Mouse (Mus musculus): ENCODE measurements at regions not wholly inside any gene's neighbourhood (a gene's known extent, or its start where the extent isn't known, plus 50 kb on each side); places are given as distances from the start of the nearest gene placed in this dataset.

GRCm38 (mm10) chr12:9901948-9902347 is 332.0 kb downstream of the Osr1 start:
- H3K27me3 ChIP-seq (replicated peaks): no peaks in the 10 kb centered on the region
- no peak for ATAC-seq (ENCODE audit: low FRiP score)
- no peak overlapping the region for H3K4me2 ChIP-seq
- WGBS: 83% methylated on average over 2 of the region's 2 CpGs
- H3K4me3 ChIP-seq (replicated peaks): no peak overlapping the region
- H3K9ac ChIP-seq (replicated peaks): no peak overlapping the region
- no peaks in the 10 kb centered on the region for H3K4me1 ChIP-seq
- H3K9me3 ChIP-seq (replicated peaks): no peaks in the 10 kb centered on the region
- no peak overlapping the region for H3K27ac ChIP-seq (replicated peaks)
- no peaks in the 10 kb centered on the region for H3K36me3 ChIP-seq

DNA sequence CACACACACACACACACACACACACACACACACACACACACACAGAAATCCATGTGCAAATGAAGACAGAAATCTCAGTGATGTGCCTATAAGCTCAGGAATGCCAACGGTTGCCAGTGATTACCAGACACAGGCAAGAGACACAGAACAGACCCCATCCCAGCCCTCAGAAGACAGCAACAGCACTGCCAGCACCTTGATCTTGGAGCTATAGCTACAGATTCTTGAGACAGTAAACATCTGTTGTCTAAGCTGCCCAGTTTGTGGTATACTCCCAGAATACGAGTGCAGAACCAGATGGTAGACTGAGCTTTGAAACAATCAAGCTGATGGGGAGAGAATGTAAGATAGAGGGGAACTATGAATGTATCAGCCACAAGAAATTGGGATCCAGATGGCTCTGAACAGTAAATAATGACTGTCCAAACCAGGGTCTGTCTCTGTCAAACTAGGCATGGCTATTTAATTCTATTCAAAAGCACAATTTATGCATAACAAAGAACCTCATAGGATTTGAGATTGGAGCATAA is 333.9 kb downstream of the Osr1 start:
- no peak overlapping the region for H3K27ac ChIP-seq (replicated peaks)
- no peak overlapping the region for H3K4me2 ChIP-seq
- H3K4me1 ChIP-seq: no peaks in the 10 kb centered on the region
- H3K27me3 ChIP-seq (replicated peaks): no peaks in the 10 kb centered on the region
- ATAC-seq (ENCODE audit: low FRiP score): no peak
- H3K9me3 ChIP-seq (replicated peaks): no peaks in the 10 kb centered on the region
- H3K36me3 ChIP-seq: no peaks in the 10 kb centered on the region
- H3K4me3 ChIP-seq (replicated peaks): no peak overlapping the region
- no peak overlapping the region for H3K9ac ChIP-seq (replicated peaks)
- WGBS: 56% methylated on average over 2 of the region's 2 CpGs

GRCm38 (mm10) chr12:9912333-9912732 is 342.4 kb downstream of the Osr1 start:
- no peaks in the 10 kb centered on the region for H3K27me3 ChIP-seq (replicated peaks)
- H3K9ac ChIP-seq (replicated peaks): no peak overlapping the region
- no peak overlapping the region for H3K4me3 ChIP-seq (replicated peaks)
- H3K9me3 ChIP-seq (replicated peaks): no peaks in the 10 kb centered on the region
- H3K27ac ChIP-seq (replicated peaks): no peak overlapping the region
- no peaks in the 10 kb centered on the region for H3K4me1 ChIP-seq
- ATAC-seq (ENCODE audit: low FRiP score): no peak
- H3K36me3 ChIP-seq: no peaks in the 10 kb centered on the region
- no peak overlapping the region for H3K4me2 ChIP-seq

DNA sequence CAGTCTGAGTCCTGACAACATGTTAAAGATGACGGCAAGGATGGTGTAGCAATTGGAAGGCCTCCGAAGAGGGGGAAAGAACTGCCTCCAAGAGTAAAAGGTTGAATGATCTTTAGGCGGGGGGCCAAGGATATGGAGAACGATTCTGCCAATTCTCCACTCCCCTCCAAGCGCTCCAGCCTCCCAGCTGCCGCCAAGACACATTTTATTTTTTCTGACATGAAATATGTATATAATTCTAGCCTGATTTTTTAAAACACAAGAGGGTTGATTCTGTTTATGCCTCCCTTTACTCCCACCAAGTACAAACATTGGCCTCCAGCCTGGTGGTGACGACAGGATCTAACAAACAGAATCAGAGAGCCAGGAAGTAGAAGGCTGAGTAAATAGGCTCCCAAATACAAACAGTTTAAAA is 345.8 kb downstream of the Osr1 start:
- no peaks in the 10 kb centered on the region for H3K27me3 ChIP-seq (replicated peaks)
- H3K9ac ChIP-seq (replicated peaks): no peak overlapping the region
- H3K4me3 ChIP-seq (replicated peaks): no peak overlapping the region
- H3K36me3 ChIP-seq: no peaks in the 10 kb centered on the region
- no peak overlapping the region for H3K4me2 ChIP-seq
- 82% methylated on average over 7 of the region's 7 CpGs for WGBS
- no peak for ATAC-seq (ENCODE audit: low FRiP score)
- no peak overlapping the region for H3K27ac ChIP-seq (replicated peaks)
- H3K4me1 ChIP-seq: no peaks in the 10 kb centered on the region
- H3K9me3 ChIP-seq (replicated peaks): no peaks in the 10 kb centered on the region

- ATAC-seq (ENCODE audit: low FRiP score): no peak
- H3K27me3 ChIP-seq (replicated peaks): no peaks in the 10 kb centered on the region
- WGBS: 80% methylated on average over 4 of the region's 4 CpGs
- no peak overlapping the region for H3K27ac ChIP-seq (replicated peaks)
- H3K4me3 ChIP-seq (replicated peaks): no peak overlapping the region
- no peaks in the 10 kb centered on the region for H3K36me3 ChIP-seq
- no peaks in the 10 kb centered on the region for H3K9me3 ChIP-seq (replicated peaks)
- H3K4me1 ChIP-seq: no peaks in the 10 kb centered on the region
- no peak overlapping the region for H3K9ac ChIP-seq (replicated peaks)
- H3K4me2 ChIP-seq: no peak overlapping the region
Observed at GRCm38 (mm10) chr12:9918026-9918425, 348.1 kb downstream of the Osr1 start.

- Histone ChIP-seq H3K4me1 (no peaks in the 10 kb centered on the region), H3K9me3 (replicated peaks) (no peaks in the 10 kb centered on the region), H3K9ac (replicated peaks) (no peak overlapping the region), H3K27ac (replicated peaks) (no peak overlapping the region), H3K4me3 (replicated peaks) (no peak overlapping the region), H3K36me3 (no peaks in the 10 kb centered on the region), H3K4me2 (no peak overlapping the region), H3K27me3 (replicated peaks) (no peaks in the 10 kb centered on the region)
- 71% methylated on average over 3 of the region's 3 CpGs for WGBS
- ATAC-seq (ENCODE audit: low FRiP score): no peak
Observed at GRCm38 (mm10) chr12:9919007-9919406, 349.1 kb downstream of the Osr1 start.

- Histone ChIP-seq H3K9me3 (replicated peaks) (no peaks in the 10 kb centered on the region), H3K27ac (replicated peaks) (no peak overlapping the region), H3K36me3 (no peaks in the 10 kb centered on the region), H3K9ac (replicated peaks) (no peak overlapping the region), H3K27me3 (replicated peaks) (no peaks in the 10 kb centered on the region), H3K4me3 (replicated peaks) (no peak overlapping the region), H3K4me1 (no peaks in the 10 kb centered on the region), H3K4me2 (no peak overlapping the region)
- ATAC-seq (ENCODE audit: low FRiP score): no peak
- 66% methylated on average over 4 of the region's 4 CpGs for WGBS
Observed at GRCm38 (mm10) chr12:9919433-9919832, 349.5 kb downstream of the Osr1 start.

DNA sequence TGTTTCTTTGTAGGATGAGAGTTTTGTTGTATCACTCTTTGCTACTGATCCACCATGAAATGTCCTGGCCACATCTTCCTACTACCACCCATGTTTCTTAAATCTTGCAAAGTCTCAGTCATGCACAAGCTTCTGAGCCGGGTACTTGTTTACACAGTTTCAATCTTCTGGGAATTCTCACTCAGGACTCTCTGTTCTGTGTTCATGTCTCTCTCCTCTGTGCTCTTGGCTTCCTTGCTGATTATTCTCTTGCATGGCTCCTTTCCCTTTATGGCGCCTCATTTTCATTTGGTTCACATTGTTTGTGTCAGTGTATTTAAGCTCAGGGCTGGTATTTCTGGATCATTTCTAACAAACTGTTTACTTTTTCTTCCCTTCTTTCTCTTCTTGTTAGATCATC is 350.5 kb downstream of the Osr1 start:
- H3K9me3 ChIP-seq (replicated peaks): no peaks in the 10 kb centered on the region
- no peaks in the 10 kb centered on the region for H3K4me1 ChIP-seq
- WGBS: 92% methylated on average over 2 of the region's 2 CpGs
- H3K4me2 ChIP-seq: no peak overlapping the region
- H3K9ac ChIP-seq (replicated peaks): no peak overlapping the region
- no peak for ATAC-seq (ENCODE audit: low FRiP score)
- no peaks in the 10 kb centered on the region for H3K36me3 ChIP-seq
- no peaks in the 10 kb centered on the region for H3K27me3 ChIP-seq (replicated peaks)
- H3K27ac ChIP-seq (replicated peaks): no peak overlapping the region
- no peak overlapping the region for H3K4me3 ChIP-seq (replicated peaks)

DNA sequence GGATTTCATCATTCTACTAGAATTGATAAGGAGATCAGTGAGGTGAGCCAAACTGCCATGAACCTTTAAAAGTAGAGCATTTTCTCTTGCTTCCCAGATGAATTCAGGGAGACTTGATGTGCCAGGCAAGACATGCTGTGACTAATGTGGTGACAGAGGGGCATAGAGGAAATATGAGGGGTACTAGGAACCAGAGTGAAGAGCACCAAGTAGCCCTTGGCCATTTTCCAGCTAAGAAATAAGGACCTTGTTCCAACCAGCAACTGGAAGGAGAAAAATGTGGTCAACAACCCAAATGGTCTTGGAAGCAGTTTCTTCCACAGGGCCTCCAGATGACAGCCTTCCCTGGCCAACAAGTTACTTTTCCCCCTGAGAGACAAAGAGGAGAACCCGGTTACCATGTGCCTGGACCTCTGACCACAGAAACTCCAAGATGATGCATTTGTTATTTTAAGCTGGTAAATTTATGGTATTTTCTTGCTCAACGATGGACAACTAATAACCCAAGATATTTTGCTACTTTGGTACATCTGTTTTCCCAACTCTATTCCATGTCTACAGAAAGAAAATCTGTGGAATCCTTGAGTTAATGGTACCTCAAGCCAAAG is 351.8 kb downstream of the Osr1 start:
- Histone ChIP-seq H3K27me3 (replicated peaks) (no peaks in the 10 kb centered on the region), H3K4me3 (replicated peaks) (no peak overlapping the region)
- 93% methylated on average over 2 of the region's 2 CpGs for WGBS

GRCm38 (mm10) chr12:9924561-9924960 is 354.6 kb downstream of the Osr1 start:
- Histone ChIP-seq H3K9me3 (replicated peaks) (no peaks in the 10 kb centered on the region), H3K4me2 (no peak overlapping the region), H3K4me3 (replicated peaks) (no peak overlapping the region), H3K27me3 (replicated peaks) (no peaks in the 10 kb centered on the region), H3K4me1 (no peaks in the 10 kb centered on the region), H3K27ac (replicated peaks) (no peak overlapping the region), H3K9ac (replicated peaks) (no peak overlapping the region), H3K36me3 (no peaks in the 10 kb centered on the region)
- WGBS: 78% methylated on average over 3 of the region's 3 CpGs
- no peak for ATAC-seq (ENCODE audit: low FRiP score)

More for the DNA sequence above, 351.8 kb downstream of the Osr1 start:
- no peak for ATAC-seq (ENCODE audit: low FRiP score)
- Histone ChIP-seq H3K27ac (replicated peaks) (no peak overlapping the region), H3K9ac (replicated peaks) (no peak overlapping the region), H3K36me3 (no peaks in the 10 kb centered on the region), H3K4me1 (no peaks in the 10 kb centered on the region), H3K9me3 (replicated peaks) (no peaks in the 10 kb centered on the region), H3K4me2 (no peak overlapping the region)

GRCm38 (mm10) chr12:9934158-9934557 is 364.2 kb downstream of the Osr1 start:
- Histone ChIP-seq H3K4me1 (no peaks in the 10 kb centered on the region), H3K27me3 (replicated peaks) (no peaks in the 10 kb centered on the region), H3K27ac (replicated peaks) (no peak overlapping the region), H3K9me3 (replicated peaks) (no peaks in the 10 kb centered on the region), H3K4me2 (no peak overlapping the region), H3K9ac (replicated peaks) (no peak overlapping the region), H3K4me3 (replicated peaks) (no peak overlapping the region), H3K36me3 (no peaks in the 10 kb centered on the region)
- ATAC-seq (ENCODE audit: low FRiP score): no peak
- WGBS: 89% methylated on average over 3 of the region's 3 CpGs

GRCm38 (mm10) chr12:9941357-9941756 is 371.4 kb downstream of the Osr1 start:
- Histone ChIP-seq H3K36me3 (no peaks in the 10 kb centered on the region), H3K9me3 (replicated peaks) (no peaks in the 10 kb centered on the region), H3K4me1 (no peaks in the 10 kb centered on the region), H3K27ac (replicated peaks) (no peak overlapping the region), H3K9ac (replicated peaks) (no peak overlapping the region), H3K4me3 (replicated peaks) (no peak overlapping the region), H3K4me2 (no peak overlapping the region), H3K27me3 (replicated peaks) (no peaks in the 10 kb centered on the region)
- ATAC-seq (ENCODE audit: low FRiP score): no peak
- 81% methylated on average over 1 of the region's 1 CpGs for WGBS

DNA sequence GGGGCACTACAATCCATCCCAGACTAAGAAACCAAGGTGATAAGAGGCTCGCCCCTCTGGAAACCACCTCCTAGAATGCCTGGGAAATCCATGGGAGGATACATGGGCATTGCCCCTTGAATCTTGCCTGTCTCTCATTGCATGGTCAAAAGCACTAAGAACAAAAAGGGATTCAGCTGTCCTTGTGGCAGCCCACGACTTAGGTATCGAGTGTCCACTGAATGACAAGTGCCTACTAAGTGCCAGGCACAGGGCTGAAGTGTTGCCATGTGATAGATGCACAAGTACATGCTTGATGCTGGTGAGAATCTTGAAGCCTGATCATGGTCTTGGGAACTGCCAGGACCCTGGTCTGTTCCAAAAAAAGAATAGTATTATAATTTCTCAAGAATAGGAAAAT is 371.9 kb downstream of the Osr1 start:
- no peak overlapping the region for H3K27ac ChIP-seq (replicated peaks)
- no peaks in the 10 kb centered on the region for H3K9me3 ChIP-seq (replicated peaks)
- H3K4me3 ChIP-seq (replicated peaks): no peak overlapping the region
- WGBS: 87% methylated on average over 3 of the region's 3 CpGs
- no peak for ATAC-seq (ENCODE audit: low FRiP score)
- no peak overlapping the region for H3K9ac ChIP-seq (replicated peaks)
- H3K4me1 ChIP-seq: no peaks in the 10 kb centered on the region
- H3K27me3 ChIP-seq (replicated peaks): no peaks in the 10 kb centered on the region
- no peak overlapping the region for H3K4me2 ChIP-seq
- H3K36me3 ChIP-seq: no peaks in the 10 kb centered on the region
